Mouse (Mus musculus): ENCODE results near the gene Olfr401. TPM values are rescaled to one million over a fixed set of nuclear protein-coding genes. Genes with fewer than 3 reads are reported as not detected.
"Not testable (repeated sequence)": the region's sequence is repeated elsewhere in the genome, so short reads cannot be mapped to it uniquely, and the experiment has no call there.

Olfr401 gene
- polyA plus RNA-seq (2016; fragmentation: Nextera tagmentation; extraction: Ambion mirVana) = not detected in 2 replicates

GRCm38 (mm10) chr11:74113412-74113811 is at the start of gene Olfr401:
Olfr401 (plus strand) TSS chr11:74113712.
- H3K4me2 ChIP-seq = no peak within 1 kb of the TSS
- no peak within 1 kb of the TSS for H3K4me3 ChIP-seq
- H3K36me3 ChIP-seq = no peaks in the 10 kb centered on the region
- H3K27ac ChIP-seq (ENCODE audit: poor library complexity, severe bottlenecking) = no peak within 1 kb of the TSS
- no peak for ATAC-seq (ENCODE audit: insufficient number of reproducible peaks, low FRiP score)
- H3K9me3 ChIP-seq (replicated peaks) = peaks cover 31% of the 10 kb centered on the region
- H3K4me1 ChIP-seq (replicated peaks) = no peaks in the 10 kb centered on the region
- no peaks in the 10 kb centered on the region for H3K27me3 ChIP-seq (replicated peaks)
- H3K9ac ChIP-seq = no peak within 1 kb of the TSS

- Histone ChIP-seq H3K27me3 (replicated peaks) (no peaks in the 10 kb centered on the region), H3K4me2 (no peak within 1 kb of the TSS), H3K27ac (ENCODE audit: poor library complexity, severe bottlenecking) (no peak within 1 kb of the TSS), H3K9ac (no peak within 1 kb of the TSS), H3K9me3 (replicated peaks) (peaks cover 2% of the 10 kb centered on the region), H3K4me1 (replicated peaks) (no peaks in the 10 kb centered on the region), H3K4me3 (no peak within 1 kb of the TSS), H3K36me3 (no peaks in the 10 kb centered on the region)
- ATAC-seq (ENCODE audit: insufficient number of reproducible peaks, low FRiP score) = no peak
- WGBS = 80% methylated on average over 1 of the region's 1 CpGs
These were observed 43.9 kb upstream of the Olfr401 start, which contains the start of gene Zfp616 for GRCm38 (mm10) chr11:74069655-74070054. Zfp616 (plus strand) TSS chr11:74069955.

GRCm38 (mm10) chr11:74100724-74101123 is 12.8 kb upstream of the Olfr401 start:
- no peak overlapping the region for H3K9ac ChIP-seq
- no peak overlapping the region for H3K4me3 ChIP-seq
- peaks cover 23% of the 10 kb centered on the region; the same call in 1 of the 2 replicates for H3K9me3 ChIP-seq (replicated peaks)
- H3K4me1 ChIP-seq (replicated peaks) = no peaks in the 10 kb centered on the region
- no peak overlapping the region for H3K27ac ChIP-seq (ENCODE audit: poor library complexity, severe bottlenecking)
- no peaks in the 10 kb centered on the region for H3K27me3 ChIP-seq (replicated peaks)
- WGBS = 58% methylated on average over 2 of the region's 2 CpGs
- no peak overlapping the region for H3K4me2 ChIP-seq
- no peak for ATAC-seq (ENCODE audit: insufficient number of reproducible peaks, low FRiP score)
- no peaks in the 10 kb centered on the region for H3K36me3 ChIP-seq

- H3K4me2 ChIP-seq = no peak overlapping the region
- H3K9me3 ChIP-seq (replicated peaks) = peaks cover 19% of the 10 kb centered on the region; the same call in 1 of the 2 replicates
- H3K4me1 ChIP-seq (replicated peaks) = no peaks in the 10 kb centered on the region
- H3K36me3 ChIP-seq = no peaks in the 10 kb centered on the region
- H3K27me3 ChIP-seq (replicated peaks) = no peaks in the 10 kb centered on the region
- H3K27ac ChIP-seq (ENCODE audit: poor library complexity, severe bottlenecking) = no peak overlapping the region
- no peak overlapping the region for H3K4me3 ChIP-seq
- 49% methylated on average over 2 of the region's 2 CpGs for WGBS
- H3K9ac ChIP-seq = no peak overlapping the region
- ATAC-seq (ENCODE audit: insufficient number of reproducible peaks, low FRiP score) = no peak
These were observed 12.0 kb upstream of the Olfr401 start for GRCm38 (mm10) chr11:74101507-74101906.

GRCm38 (mm10) chr11:74105066-74105465 is 8.4 kb upstream of the Olfr401 start:
- Histone ChIP-seq H3K36me3 (no peaks in the 10 kb centered on the region), H3K27me3 (replicated peaks) (no peaks in the 10 kb centered on the region), H3K4me1 (replicated peaks) (no peaks in the 10 kb centered on the region), H3K4me3 (no peak overlapping the region), H3K9ac (no peak overlapping the region), H3K4me2 (no peak overlapping the region), H3K9me3 (replicated peaks) (peaks cover 24% of the 10 kb centered on the region), H3K27ac (ENCODE audit: poor library complexity, severe bottlenecking) (no peak overlapping the region)
- whole genome bisulfite sequencing = 20% methylated on average over 5 of the region's 5 CpGs
- no peak for ATAC-seq (ENCODE audit: insufficient number of reproducible peaks, low FRiP score)

GRCm38 (mm10) chr11:74140001-74140400 is 26.5 kb downstream of the Olfr401 start:
- H3K4me2 ChIP-seq; H3K4me3 ChIP-seq; H3K9ac ChIP-seq; ATAC-seq (ENCODE audit: insufficient number of reproducible peaks, low FRiP score); H3K27ac ChIP-seq (ENCODE audit: poor library complexity, severe bottlenecking); H3K36me3 ChIP-seq; H3K27me3 ChIP-seq (replicated peaks); H3K4me1 ChIP-seq (replicated peaks): not testable (repeated sequence)
- 25% methylated on average over 1 of the region's 1 CpGs for WGBS
- peaks cover 58% of the 10 kb centered on the region for H3K9me3 ChIP-seq (replicated peaks)

GRCm38 (mm10) chr11:74145866-74146265 is 32.4 kb downstream of the Olfr401 start:
- H3K4me2 ChIP-seq = no peak overlapping the region
- H3K9me3 ChIP-seq (replicated peaks) = peaks cover 52% of the 10 kb centered on the region
- no peak overlapping the region for H3K27ac ChIP-seq (ENCODE audit: poor library complexity, severe bottlenecking)
- no peaks in the 10 kb centered on the region for H3K27me3 ChIP-seq (replicated peaks)
- H3K4me1 ChIP-seq (replicated peaks) = no peaks in the 10 kb centered on the region
- no peak overlapping the region for H3K4me3 ChIP-seq
- ATAC-seq (ENCODE audit: insufficient number of reproducible peaks, low FRiP score) = no peak
- no peaks in the 10 kb centered on the region for H3K36me3 ChIP-seq
- no peak overlapping the region for H3K9ac ChIP-seq

- WGBS = 53% methylated on average over 3 of the region's 3 CpGs
- peaks cover 19% of the 10 kb centered on the region for H3K9me3 ChIP-seq (replicated peaks)
- H3K9ac ChIP-seq = no peak within 1 kb of the TSS
- no peaks in the 10 kb centered on the region for H3K36me3 ChIP-seq
- no peaks in the 10 kb centered on the region for H3K27me3 ChIP-seq (replicated peaks)
- H3K4me2 ChIP-seq = no peak within 1 kb of the TSS
- ATAC-seq (ENCODE audit: insufficient number of reproducible peaks, low FRiP score) = no peak
- H3K4me3 ChIP-seq = no peak within 1 kb of the TSS
- H3K27ac ChIP-seq (ENCODE audit: poor library complexity, severe bottlenecking) = no peak within 1 kb of the TSS
- no peaks in the 10 kb centered on the region for H3K4me1 ChIP-seq (replicated peaks)
These were observed 39.7 kb downstream of the Olfr401 start, which contains the start of gene Olfr402 for GRCm38 (mm10) chr11:74153229-74153628. Olfr402 (plus strand) TSS chr11:74153529.

GRCm38 (mm10) chr11:74168771-74169170 is 55.3 kb downstream of the Olfr401 start:
- Histone ChIP-seq H3K4me3 (no peak overlapping the region), H3K9me3 (replicated peaks) (peaks cover 8% of the 10 kb centered on the region), H3K27ac (ENCODE audit: poor library complexity, severe bottlenecking) (no peak overlapping the region), H3K4me2 (no peak overlapping the region), H3K36me3 (no peaks in the 10 kb centered on the region), H3K4me1 (replicated peaks) (no peaks in the 10 kb centered on the region), H3K9ac (no peak overlapping the region), H3K27me3 (replicated peaks) (no peaks in the 10 kb centered on the region)
- no peak for ATAC-seq (ENCODE audit: insufficient number of reproducible peaks, low FRiP score)

Other genes starting within 250 kb of the Olfr401 start
- not detected in 2 replicates for gene Olfr394, start 222.9 kb upstream of the Olfr401 start, polyA plus RNA-seq (2016; fragmentation: Nextera tagmentation; extraction: Ambion mirVana)
- not detected in 2 replicates for gene Olfr395, start 204.4 kb upstream of the Olfr401 start, polyA plus RNA-seq (2016; fragmentation: Nextera tagmentation; extraction: Ambion mirVana)
- not detected in 2 replicates for gene Olfr23, start 177.0 kb upstream of the Olfr401 start, polyA plus RNA-seq (2016; fragmentation: Nextera tagmentation; extraction: Ambion mirVana)
- not detected in 2 replicates for gene Olfr397, start 152.9 kb upstream of the Olfr401 start, polyA plus RNA-seq (2016; fragmentation: Nextera tagmentation; extraction: Ambion mirVana)
- not detected in 2 replicates for gene Olfr398, start 123.3 kb upstream of the Olfr401 start, polyA plus RNA-seq (2016; fragmentation: Nextera tagmentation; extraction: Ambion mirVana)
- gene Olfr139, start 57.2 kb upstream of the Olfr401 start, polyA plus RNA-seq (2016; fragmentation: Nextera tagmentation; extraction: Ambion mirVana) = not detected in 2 replicates
- gene Olfr399, start 57.1 kb upstream of the Olfr401 start, polyA plus RNA-seq (2016; fragmentation: Nextera tagmentation; extraction: Ambion mirVana) = not detected in 2 replicates
- not detected in 2 replicates for gene Zfp616, start 43.8 kb upstream of the Olfr401 start, polyA plus RNA-seq (2016; fragmentation: Nextera tagmentation; extraction: Ambion mirVana)
- gene Olfr402, start 39.8 kb downstream of the Olfr401 start, polyA plus RNA-seq (2016; fragmentation: Nextera tagmentation; extraction: Ambion mirVana) = not detected in 2 replicates
- gene Olfr403, start 72.5 kb downstream of the Olfr401 start, polyA plus RNA-seq (2016; fragmentation: Nextera tagmentation; extraction: Ambion mirVana) = not detected in 2 replicates
- not detected in 2 replicates for gene Olfr43, start 97.7 kb downstream of the Olfr401 start, polyA plus RNA-seq (2016; fragmentation: Nextera tagmentation; extraction: Ambion mirVana)
- gene Olfr406, start 146.1 kb downstream of the Olfr401 start, polyA plus RNA-seq (2016; fragmentation: Nextera tagmentation; extraction: Ambion mirVana) = not detected in 2 replicates
- gene Olfr59, start 170.0 kb downstream of the Olfr401 start, polyA plus RNA-seq (2016; fragmentation: Nextera tagmentation; extraction: Ambion mirVana) = not detected in 2 replicates
- not detected in 2 replicates for gene Olfr410, start 224.3 kb downstream of the Olfr401 start, polyA plus RNA-seq (2016; fragmentation: Nextera tagmentation; extraction: Ambion mirVana)
- not detected in 2 replicates for gene Olfr411, start 238.9 kb downstream of the Olfr401 start, polyA plus RNA-seq (2016; fragmentation: Nextera tagmentation; extraction: Ambion mirVana)
- gene Olfr412, start 248.4 kb downstream of the Olfr401 start, polyA plus RNA-seq (2016; fragmentation: Nextera tagmentation; extraction: Ambion mirVana) = not detected in 2 replicates